Mouse (Mus musculus) heart, embryonic 12.5 days (tissue): ENCODE results near the gene Xpo5. TPM values are rescaled to one million over a fixed set of nuclear protein-coding genes. Genes with fewer than 3 reads are reported as not detected.

Source experiments
- ATAC-seq: fragments of 200-750 bp; cut with Nextera tagmentation; 2 replicates; pipeline ENCODE4 v1.8.0; 2017; ENCODE audit warnings: moderate TSS enrichment, moderate library complexity; ENCODE audit not compliant: insufficient number of reproducible peaks, low FRiP score
- H3K27ac ChIP-seq: fragments of 300-500 bp; sonication (generic); 2 replicates; pipeline ENCODE4 v1.5.1; 2016; ENCODE audit warnings: mild to moderate bottlenecking, moderate library complexity; ENCODE audit not compliant: poor library complexity, severe bottlenecking
- H3K27me3 ChIP-seq: fragments of 300-500 bp; sonication (generic); replicated peaks from 2 replicates; pipeline ENCODE4 v1.6.1; 2016; ENCODE audit warnings: mild to moderate bottlenecking, moderate library complexity
- H3K36me3 ChIP-seq: fragments of 300-500 bp; sonication (generic); 2 replicates; pipeline ENCODE4 v1.6.1; 2016; ENCODE audit warnings: mild to moderate bottlenecking, moderate library complexity
- H3K4me1 ChIP-seq: fragments of 300-500 bp; sonication (generic); replicated peaks from 2 replicates; pipeline ENCODE4 v1.6.1; 2016; ENCODE audit warnings: mild to moderate bottlenecking
- H3K4me2 ChIP-seq: fragments of 300-500 bp; sonication (generic); 2 replicates; pipeline ENCODE4 v1.6.1; 2016; ENCODE audit warnings: mild to moderate bottlenecking, moderate library complexity
- H3K4me3 ChIP-seq: fragments of 300-500 bp; sonication (generic); 2 replicates; pipeline ENCODE4 v1.5.1; 2016; ENCODE audit warnings: mild to moderate bottlenecking
- H3K9ac ChIP-seq: fragments of 300-500 bp; sonication (generic); 2 replicates; pipeline ENCODE4 v1.6.1; 2016; ENCODE audit warnings: mild to moderate bottlenecking, moderate library complexity
- H3K9me3 ChIP-seq: fragments of 300-500 bp; sonication (generic); replicated peaks from 2 replicates; pipeline ENCODE4 v1.6.1; 2016; ENCODE audit warnings: mild to moderate bottlenecking, moderate library complexity
- WGBS: fragments of 180-500 bp; shearing (Covaris S2); methylation state at CpG from one replicate; pipeline ENCODE4 v1.1.7; 2016; 5-methylcytosine and 5-hydroxymethylcytosine counted together
- polyA plus RNA-seq: library from polyadenylated mRNA; unstranded; fragments of >200 nt; fragmentation: Nextera tagmentation; extraction: Ambion mirVana; gene quantifications from 2 replicates; pipeline ENCODE4 v1.2.1, GENCODE M21; 2016

The Xpo5 gene
- polyA plus RNA-seq, 1 experiment from 2014 or later = 29.9 TPM

DNA sequence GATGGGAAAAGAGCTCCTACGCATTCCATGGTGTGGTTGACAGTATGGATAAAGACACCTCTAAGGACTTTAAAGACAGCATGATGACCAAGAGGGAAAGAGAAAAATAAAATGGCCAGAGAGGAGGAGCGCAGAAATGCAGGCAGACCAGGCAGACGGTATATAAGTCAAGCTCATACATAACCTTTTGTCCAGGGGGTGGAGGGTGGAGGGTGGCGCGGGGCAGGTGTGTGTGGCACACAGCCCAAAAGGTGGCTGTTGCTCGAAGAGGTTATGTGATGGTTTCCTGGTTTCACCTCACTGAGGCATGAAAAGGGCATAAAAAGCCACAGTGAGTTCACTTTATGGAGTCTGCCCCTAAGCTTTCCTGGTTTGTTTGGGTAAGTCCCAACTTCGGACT, 40.0 kb upstream of the Xpo5 start:
- peaks cover 45% of the 10 kb centered on the region for H3K4me1 ChIP-seq
- no peak for ATAC-seq
- H3K9ac ChIP-seq = no peak overlapping the region
- H3K4me2 ChIP-seq = peak overlapping the region; percentile 74
- H3K4me3 ChIP-seq = peak overlapping the region; percentile 74
- peaks cover 43% of the 10 kb centered on the region for H3K36me3 ChIP-seq
- WGBS = 85% methylated on average over 7 of the region's 7 CpGs
- no peaks in the 10 kb centered on the region for H3K9me3 ChIP-seq
- no peak overlapping the region for H3K27ac ChIP-seq
- no peaks in the 10 kb centered on the region for H3K27me3 ChIP-seq

DNA sequence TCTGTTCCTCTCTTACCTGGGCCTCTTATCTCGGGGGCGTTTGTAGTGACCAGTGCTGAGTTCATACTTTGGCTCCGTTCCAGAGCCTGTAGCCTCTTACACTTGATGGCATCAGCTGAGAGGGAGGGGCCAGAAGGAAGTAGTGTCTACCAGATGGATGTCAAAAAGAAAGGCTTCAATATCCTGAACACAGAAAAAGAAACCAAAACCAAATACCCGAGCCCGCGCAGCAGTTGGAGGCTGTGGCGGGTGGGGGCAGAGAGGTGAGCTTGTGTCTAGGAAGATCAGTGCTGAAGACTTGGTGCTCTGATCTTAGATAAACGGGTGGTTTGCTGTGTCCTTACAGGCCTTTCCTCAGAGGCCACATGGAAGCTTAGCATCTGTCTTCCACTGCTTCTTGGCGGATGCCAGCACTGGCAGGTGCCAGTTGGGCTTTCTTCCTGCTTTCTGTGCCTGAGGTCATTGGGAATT, 39.6 kb upstream of the Xpo5 start:
- Histone ChIP-seq H3K36me3 (peaks cover 48% of the 10 kb centered on the region), H3K4me2 (peak overlapping the region; percentile 74), H3K4me3 (peak overlapping the region; percentile 74)

GRCm38 (mm10) chr17:46164301-46164700, 38.3 kb upstream of the Xpo5 start:
- Histone ChIP-seq H3K27ac (no peak overlapping the region), H3K9ac (no peak overlapping the region), H3K4me1 (peaks cover 50% of the 10 kb centered on the region), H3K36me3 (peaks cover 61% of the 10 kb centered on the region), H3K27me3 (no peaks in the 10 kb centered on the region), H3K4me2 (no peak overlapping the region), H3K4me3 (no peak overlapping the region), H3K9me3 (no peaks in the 10 kb centered on the region)
- 86% methylated on average over 8 of the region's 8 CpGs for WGBS
- no peak for ATAC-seq

More for the DNA sequence above, 39.6 kb upstream of the Xpo5 start:
- no peak overlapping the region for H3K27ac ChIP-seq
- no peaks in the 10 kb centered on the region for H3K9me3 ChIP-seq
- no peak overlapping the region for H3K9ac ChIP-seq
- no peaks in the 10 kb centered on the region for H3K27me3 ChIP-seq
- ATAC-seq = no peak
- WGBS = 70% methylated on average over 9 of the region's 9 CpGs
- peaks cover 47% of the 10 kb centered on the region for H3K4me1 ChIP-seq

DNA sequence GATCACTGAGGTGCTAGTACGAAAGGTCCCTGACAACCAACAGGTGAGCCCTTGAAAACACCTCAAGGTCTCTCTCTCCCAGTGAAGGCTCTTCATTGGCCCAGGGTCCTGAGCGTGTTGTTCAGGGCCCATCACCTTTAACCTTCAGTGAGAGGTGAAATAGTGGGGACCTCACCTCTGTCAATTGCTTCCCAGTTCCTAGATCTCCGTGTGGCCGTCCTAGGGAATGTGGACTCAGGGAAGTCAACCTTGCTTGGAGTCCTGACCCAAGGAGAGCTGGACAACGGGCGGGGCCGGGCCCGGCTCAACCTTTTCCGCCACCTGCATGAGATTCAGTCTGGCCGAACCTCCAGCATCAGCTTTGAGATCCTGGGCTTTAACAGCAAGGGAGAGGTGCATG, 37.8 kb upstream of the Xpo5 start:
- no peak overlapping the region for H3K27ac ChIP-seq
- no peak for ATAC-seq
- no peak overlapping the region for H3K4me3 ChIP-seq
- H3K36me3 ChIP-seq = peaks cover 66% of the 10 kb centered on the region
- peaks cover 45% of the 10 kb centered on the region for H3K4me1 ChIP-seq
- no peaks in the 10 kb centered on the region for H3K27me3 ChIP-seq
- no peak overlapping the region for H3K9ac ChIP-seq
- H3K4me2 ChIP-seq = no peak overlapping the region
- WGBS = 88% methylated on average over 10 of the region's 10 CpGs
- H3K9me3 ChIP-seq = no peaks in the 10 kb centered on the region

DNA sequence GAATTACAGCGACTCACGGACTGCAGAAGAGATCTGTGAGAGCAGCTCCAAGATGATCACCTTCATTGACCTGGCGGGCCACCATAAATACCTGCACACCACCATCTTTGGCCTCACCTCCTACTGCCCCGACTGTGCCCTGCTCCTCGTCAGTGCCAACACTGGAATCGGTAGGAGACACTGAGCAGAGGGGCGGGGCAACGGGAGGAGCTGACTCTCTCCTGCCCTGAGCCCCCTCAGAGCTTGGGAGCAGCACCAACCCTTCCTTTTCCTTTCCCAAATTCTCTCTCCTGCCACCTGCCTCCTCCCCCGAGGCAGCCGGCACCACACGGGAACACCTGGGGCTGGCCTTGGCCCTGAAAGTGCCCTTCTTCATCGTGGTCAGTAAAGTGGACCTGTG, 37.1 kb upstream of the Xpo5 start:
- H3K4me2 ChIP-seq = no peak overlapping the region
- no peak overlapping the region for H3K27ac ChIP-seq
- no peak for ATAC-seq
- H3K4me1 ChIP-seq = peaks cover 45% of the 10 kb centered on the region
- no peaks in the 10 kb centered on the region for H3K27me3 ChIP-seq
- H3K9me3 ChIP-seq = no peaks in the 10 kb centered on the region
- WGBS = 84% methylated on average over 12 of the region's 12 CpGs
- no peak overlapping the region for H3K4me3 ChIP-seq
- H3K9ac ChIP-seq = no peak overlapping the region
- H3K36me3 ChIP-seq = peaks cover 72% of the 10 kb centered on the region

DNA sequence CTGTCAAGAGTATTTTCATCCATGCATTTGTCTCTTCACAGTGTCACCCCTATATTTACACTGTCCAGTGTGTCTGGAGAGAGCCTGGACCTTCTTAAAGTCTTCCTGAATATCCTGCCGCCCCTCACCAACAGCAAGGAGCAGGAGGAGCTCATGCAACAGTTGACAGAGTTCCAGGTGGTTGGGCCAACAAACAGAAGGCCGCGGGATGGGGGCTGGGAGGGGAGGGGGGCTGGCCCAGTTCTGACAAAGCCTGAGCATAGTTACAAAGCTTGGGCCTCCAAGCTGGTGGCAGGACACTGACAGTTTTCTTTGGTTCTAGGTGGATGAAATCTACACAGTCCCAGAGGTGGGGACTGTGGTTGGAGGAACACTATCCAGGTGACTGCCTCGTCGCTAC, 36.3 kb upstream of the Xpo5 start:
- H3K27me3 ChIP-seq = no peaks in the 10 kb centered on the region
- peaks cover 45% of the 10 kb centered on the region for H3K4me1 ChIP-seq
- H3K36me3 ChIP-seq = peaks cover 80% of the 10 kb centered on the region
- 84% methylated on average over 5 of the region's 5 CpGs for WGBS
- H3K4me3 ChIP-seq = no peak overlapping the region
- H3K9ac ChIP-seq = no peak overlapping the region
- no peaks in the 10 kb centered on the region for H3K9me3 ChIP-seq
- H3K4me2 ChIP-seq = no peak overlapping the region
- ATAC-seq = no peak
- H3K27ac ChIP-seq = no peak overlapping the region

GRCm38 (mm10) chr17:46167014-46167413, 35.6 kb upstream of the Xpo5 start:
- H3K9me3 ChIP-seq = no peaks in the 10 kb centered on the region
- no peaks in the 10 kb centered on the region for H3K27me3 ChIP-seq
- 84% methylated on average over 11 of the region's 11 CpGs for WGBS
- no peak overlapping the region for H3K4me2 ChIP-seq
- H3K4me1 ChIP-seq = peaks cover 40% of the 10 kb centered on the region
- H3K4me3 ChIP-seq = no peak overlapping the region
- no peak overlapping the region; the same call in 1 of the 2 replicates for H3K9ac ChIP-seq
- no peak overlapping the region for H3K27ac ChIP-seq
- peaks cover 84% of the 10 kb centered on the region for H3K36me3 ChIP-seq
- no peak for ATAC-seq

- WGBS = 41% methylated on average over 5 of the region's 5 CpGs
- Histone ChIP-seq H3K27me3 (no peaks in the 10 kb centered on the region), H3K4me1 (peaks cover 26% of the 10 kb centered on the region), H3K4me3 (no peak overlapping the region), H3K36me3 (peaks cover 95% of the 10 kb centered on the region), H3K9ac (no peak overlapping the region), H3K27ac (no peak overlapping the region), H3K4me2 (no peak overlapping the region), H3K9me3 (no peaks in the 10 kb centered on the region)
- peak; percentile 84 for ATAC-seq
Observed at GRCm38 (mm10) chr17:46168318-46168717, 34.3 kb upstream of the Xpo5 start.

GRCm38 (mm10) chr17:46168768-46169167, 33.8 kb upstream of the Xpo5 start:
- 70% methylated on average over 5 of the region's 5 CpGs for WGBS
- H3K4me2 ChIP-seq = no peak overlapping the region
- no peaks in the 10 kb centered on the region for H3K9me3 ChIP-seq
- H3K4me3 ChIP-seq = no peak overlapping the region
- H3K27ac ChIP-seq = peak overlapping the region; percentile 25; the same call in 1 of the 2 replicates
- H3K9ac ChIP-seq = no peak overlapping the region
- peaks cover 25% of the 10 kb centered on the region for H3K4me1 ChIP-seq
- ATAC-seq = no peak
- peaks cover 93% of the 10 kb centered on the region for H3K36me3 ChIP-seq
- no peaks in the 10 kb centered on the region for H3K27me3 ChIP-seq

- H3K4me1 ChIP-seq = peaks cover 24% of the 10 kb centered on the region
- no peaks in the 10 kb centered on the region for H3K9me3 ChIP-seq
- H3K4me2 ChIP-seq = no peak overlapping the region
- no peaks in the 10 kb centered on the region for H3K27me3 ChIP-seq
- no peak overlapping the region for H3K9ac ChIP-seq
- WGBS = 69% methylated on average over 3 of the region's 3 CpGs
- ATAC-seq = no peak
- peaks cover 83% of the 10 kb centered on the region for H3K36me3 ChIP-seq
- H3K4me3 ChIP-seq = no peak overlapping the region
- H3K27ac ChIP-seq = no peak overlapping the region
Observed at GRCm38 (mm10) chr17:46170538-46170937, 32.0 kb upstream of the Xpo5 start.

- Histone ChIP-seq H3K36me3 (peaks cover 91% of the 10 kb centered on the region), H3K4me3 (no peak overlapping the region), H3K4me2 (no peak overlapping the region), H3K27ac (no peak overlapping the region), H3K9ac (no peak overlapping the region), H3K27me3 (no peaks in the 10 kb centered on the region), H3K4me1 (no peaks in the 10 kb centered on the region), H3K9me3 (no peaks in the 10 kb centered on the region)
- WGBS = 86% methylated on average over 4 of the region's 4 CpGs
- ATAC-seq = no peak
Observed at GRCm38 (mm10) chr17:46182273-46182672, 20.3 kb upstream of the Xpo5 start.

- no peak overlapping the region for H3K4me2 ChIP-seq
- no peaks in the 10 kb centered on the region for H3K4me1 ChIP-seq
- no peak overlapping the region for H3K4me3 ChIP-seq
- H3K27me3 ChIP-seq = no peaks in the 10 kb centered on the region
- ATAC-seq = no peak
- H3K9ac ChIP-seq = no peak overlapping the region
- no peaks in the 10 kb centered on the region for H3K9me3 ChIP-seq
- H3K27ac ChIP-seq = no peak overlapping the region
- 90% methylated on average over 2 of the region's 2 CpGs for WGBS
- peaks cover 83% of the 10 kb centered on the region for H3K36me3 ChIP-seq
Observed at GRCm38 (mm10) chr17:46188829-46189228, 13.8 kb upstream of the Xpo5 start.
